Mouse (Mus musculus) embryonic fibroblast, embryonic 13.5 days (primary cell): ENCODE results near the gene Shisa6.

Experiments used
- CTCF ChIP-seq: IDR thresholded peaks from 2 replicates; pipeline ENCODE4 v1.5.1; 2011; ENCODE audit warnings: mild to moderate bottlenecking, control low read depth, low read length, moderate library complexity, borderline replicate concordance; ENCODE audit not compliant: insufficient read depth
- POLR2A ChIP-seq: IDR thresholded peaks from 2 replicates; pipeline ENCODE4 v1.6.1; 2011; ENCODE audit warnings: low read depth, mild to moderate bottlenecking, control low read depth, low read length, moderate library complexity

GRCm38 (mm10) chr11:66218469-66218868 is 307.3 kb downstream of the Shisa6 start:
- TF ChIP-seq CTCF (no peak), POLR2A (no peak)
